ENCODE assay signal across 21 mouse cellular contexts in the genomic region with DNA sequence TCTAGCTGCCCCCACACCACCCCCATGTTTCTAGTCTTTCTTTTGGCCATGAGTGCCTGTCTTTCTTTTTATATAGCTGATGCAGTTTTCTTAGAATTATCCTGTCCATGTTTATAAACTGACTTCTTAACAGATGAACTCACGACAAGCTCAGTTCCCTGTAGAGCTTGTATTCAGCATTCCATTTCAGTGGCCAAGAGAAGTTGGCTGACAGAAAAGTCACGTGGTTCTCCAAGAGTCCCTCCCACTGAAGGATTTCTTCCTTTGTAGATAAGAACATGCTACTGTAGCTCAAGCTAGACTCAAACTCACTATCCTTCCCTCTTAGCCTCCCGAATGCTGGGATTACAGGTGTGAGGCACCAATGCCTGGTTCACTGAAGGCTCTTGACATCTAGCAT. TPM values are rescaled to one million over a fixed set of nuclear protein-coding genes. Genes with fewer than 3 reads are reported as not detected.
A peak's percentile ranks its signal among the peaks of the same experiment; 100 is the strongest.
DNase-seq lines count a peak whose midpoint lies in the region; ATAC-seq lines count a peak whose summit lies in the region.
"Had no signal": no experiment of that assay in that cellular context is flagged by ENCODE, and none has a peak within 500 bp of the region (broad histone marks: within the 10 kb centered on the region; RNA-seq: fewer than 3 reads in every experiment).

No protein-coding gene starts in this region.

- no peak overlapping the region for H3K27ac ChIP-seq in midbrain, embryonic 11.5 days (ENCODE audit: low read depth, low read length)
- no peak overlapping the region for H3K27ac ChIP-seq in midbrain, embryonic 16.5 days (ENCODE audit: low read length)
- no peak overlapping the region for H3K27ac ChIP-seq in hindbrain, embryonic 14.5 days
- H3K27ac ChIP-seq: embryonic facial prominence, embryonic 13.5 days; embryonic facial prominence, embryonic 15.5 days; forebrain, embryonic 13.5 days; forebrain, embryonic 15.5 days had no signal

- WGBS in midbrain, embryonic 11.5 days, result 85% methylated on average over 3 of the region's 3 CpGs
- WGBS in midbrain, embryonic 16.5 days, result 84% methylated on average over 3 of the region's 3 CpGs
- WGBS in hindbrain, embryonic 14.5 days, result 89% methylated on average over 3 of the region's 3 CpGs

- peak; percentile 25 for DNase-seq in adrenal gland, postnatal 10 days
- no peak for DNase-seq in adrenal gland, adult 2 months
- peak; percentile 53 for DNase-seq in midbrain, embryonic 11.5 days (ENCODE audit: low spot score, missing footprints)
- peak; percentile 39 for DNase-seq in adipocyte (ENCODE audit: low spot score)
- no peak for DNase-seq in hindbrain, embryonic 14.5 days (ENCODE audit: low spot score)
- DNase-seq in testis, postnatal 10 days (ENCODE audit: low spot score), result no peak
- DNase-seq: adrenal gland, postnatal 14 days; adrenal gland, postnatal 36 days; B cell, adult 2 months; cerebellum, adult 11-12 months; cerebellum, adult 2 months; cerebellum, adult 9-10 months; cerebellum, postnatal 10 days; cerebellum, postnatal 25 days; forebrain, postnatal 0 days had no signal

- H3K36me3 ChIP-seq in midbrain, embryonic 11.5 days (ENCODE audit: control insufficient read depth, insufficient read depth, low read length), result no peaks in the 10 kb centered on the region
- H3K36me3 ChIP-seq in midbrain, embryonic 16.5 days (ENCODE audit: control insufficient read depth, insufficient read depth, low read length), result peaks cover 10% of the 10 kb centered on the region; the same call in 1 of the 2 replicates
- peaks cover 8% of the 10 kb centered on the region; the same call in 1 of the 2 replicates for H3K36me3 ChIP-seq in hindbrain, embryonic 14.5 days (replicated peaks; ENCODE audit: control insufficient read depth, insufficient read depth)
- H3K36me3 ChIP-seq: embryonic facial prominence, embryonic 13.5 days; embryonic facial prominence, embryonic 15.5 days; forebrain, embryonic 15.5 days had no signal

- ATAC-seq in midbrain, embryonic 11.5 days (ENCODE audit: low FRiP score), result no peak
- ATAC-seq in midbrain, embryonic 16.5 days, result no peak
- ATAC-seq in hindbrain, embryonic 14.5 days (ENCODE audit: low FRiP score), result no peak
- ATAC-seq: forebrain, embryonic 13.5 days; forebrain, embryonic 15.5 days; forebrain, postnatal 0 days had no signal

- H3K27me3 ChIP-seq in midbrain, embryonic 11.5 days (ENCODE audit: control insufficient read depth, insufficient read depth, low read length), result no peaks in the 10 kb centered on the region
- no peaks in the 10 kb centered on the region for H3K27me3 ChIP-seq in midbrain, embryonic 16.5 days (ENCODE audit: control insufficient read depth, insufficient read depth, low read depth, low read length)
- no peaks in the 10 kb centered on the region for H3K27me3 ChIP-seq in hindbrain, embryonic 14.5 days (ENCODE audit: control insufficient read depth, insufficient read depth, low read length)
- H3K27me3 ChIP-seq: embryonic facial prominence, embryonic 15.5 days; forebrain, embryonic 13.5 days; forebrain, embryonic 15.5 days had no signal

- H3K4me2 ChIP-seq in midbrain, embryonic 11.5 days, result no peak overlapping the region
- H3K4me2 ChIP-seq in midbrain, embryonic 16.5 days (ENCODE audit: low read length), result no peak overlapping the region
- no peak overlapping the region for H3K4me2 ChIP-seq in hindbrain, embryonic 14.5 days (replicated peaks)
- H3K4me2 ChIP-seq: embryonic facial prominence, embryonic 13.5 days; embryonic facial prominence, embryonic 15.5 days; forebrain, embryonic 13.5 days; forebrain, embryonic 15.5 days had no signal

- no peak overlapping the region for H3K9ac ChIP-seq in midbrain, embryonic 11.5 days (ENCODE audit: low read length)
- H3K9ac ChIP-seq in midbrain, embryonic 16.5 days (ENCODE audit: low read depth, low read length), result no peak overlapping the region
- H3K9ac ChIP-seq in hindbrain, embryonic 14.5 days, result no peak overlapping the region
- H3K9ac ChIP-seq: embryonic facial prominence, embryonic 13.5 days; embryonic facial prominence, embryonic 15.5 days; forebrain, embryonic 13.5 days; forebrain, embryonic 15.5 days; forebrain, postnatal 0 days had no signal

- no peaks in the 10 kb centered on the region for H3K9me3 ChIP-seq in midbrain, embryonic 11.5 days (ENCODE audit: control insufficient read depth, low read length)
- H3K9me3 ChIP-seq in midbrain, embryonic 16.5 days (replicated peaks; ENCODE audit: control insufficient read depth, low read length, poor library complexity, severe bottlenecking), result no peaks in the 10 kb centered on the region
- no peaks in the 10 kb centered on the region for H3K9me3 ChIP-seq in hindbrain, embryonic 14.5 days (ENCODE audit: control insufficient read depth, low read length)
- H3K9me3 ChIP-seq: embryonic facial prominence, embryonic 13.5 days; embryonic facial prominence, embryonic 15.5 days; forebrain, embryonic 13.5 days; forebrain, embryonic 15.5 days had no signal

- no peak overlapping the region for H3K4me3 ChIP-seq in midbrain, embryonic 11.5 days (ENCODE audit: low read depth, low read length)
- H3K4me3 ChIP-seq in midbrain, embryonic 16.5 days (ENCODE audit: low read depth, low read length), result no peak overlapping the region
- H3K4me3 ChIP-seq in hindbrain, embryonic 14.5 days (replicated peaks; ENCODE audit: low read length), result no peak overlapping the region
- H3K4me3 ChIP-seq: embryonic facial prominence, embryonic 13.5 days; embryonic facial prominence, embryonic 15.5 days; erythroblast, embryonic 14.5 days; forebrain, embryonic 13.5 days; forebrain, embryonic 15.5 days had no signal

- H3K4me1 ChIP-seq in midbrain, embryonic 11.5 days (ENCODE audit: control insufficient read depth, insufficient read depth, low read length), result no peaks in the 10 kb centered on the region
- H3K4me1 ChIP-seq in midbrain, embryonic 16.5 days (ENCODE audit: control insufficient read depth, insufficient read depth, low read length), result no peaks in the 10 kb centered on the region
- H3K4me1 ChIP-seq in hindbrain, embryonic 14.5 days (replicated peaks; ENCODE audit: control insufficient read depth, insufficient read depth, low read length), result no peaks in the 10 kb centered on the region
- H3K4me1 ChIP-seq: embryonic facial prominence, embryonic 15.5 days; forebrain, embryonic 13.5 days; forebrain, embryonic 15.5 days had no signal

RNA-seq across cellular contexts. Expression of a gene that starts 9.4 kb away (rescaled TPM):
- total RNA-seq in adrenal gland, postnatal 10 days (2021), result 10 to 100 TPM in 1 of 2 experiments, 1 to 10 TPM in 1; 9.4 to 14.5 TPM
- 10 to 100 TPM; 16.7 to 22.7 TPM for total RNA-seq in adrenal gland, adult 2 months (2021)
- 8.6 and 16.0 TPM in 2 replicates for polyA plus RNA-seq in adrenal gland, adult 2 months (2012; rRNA removed)
- polyA plus RNA-seq in midbrain, embryonic 11.5 days (2014; fragmentation: Nextera tagmentation; extraction: Ambion mirVana), result 11.6 and 12.3 TPM in 2 replicates
- 18.3 and 20.9 TPM in 2 replicates for polyA plus RNA-seq in midbrain, embryonic 16.5 days (2015; fragmentation: Nextera tagmentation; extraction: Ambion mirVana)
- 21.2 and 23.4 TPM in 2 replicates for polyA plus RNA-seq in hindbrain, embryonic 14.5 days (2014; fragmentation: Nextera tagmentation; extraction: Ambion mirVana)
- polyA plus RNA-seq: erythroblast, embryonic 14.5 days had no signal

RNA-seq across cellular contexts. Expression of a gene that starts 31.7 kb away (rescaled TPM):
- 1 to 10 TPM; 4.8 to 9.5 TPM for total RNA-seq in adrenal gland, postnatal 10 days (2021)
- total RNA-seq in adrenal gland, adult 2 months (2021), result 10 to 100 TPM in 1 of 2 experiments, 1 to 10 TPM in 1; 9.7 to 15.3 TPM
- polyA plus RNA-seq in adrenal gland, adult 2 months (2012; rRNA removed), result 5.5 and 10.6 TPM in 2 replicates
- 2.3 and 2.5 TPM in 2 replicates for polyA plus RNA-seq in midbrain, embryonic 11.5 days (2014; fragmentation: Nextera tagmentation; extraction: Ambion mirVana)
- 2.4 and 2.6 TPM in 2 replicates for polyA plus RNA-seq in midbrain, embryonic 16.5 days (2015; fragmentation: Nextera tagmentation; extraction: Ambion mirVana)
- 1.4 and 1.5 TPM in 2 replicates for polyA plus RNA-seq in hindbrain, embryonic 14.5 days (2014; fragmentation: Nextera tagmentation; extraction: Ambion mirVana)
- polyA plus RNA-seq: erythroblast, embryonic 14.5 days had no signal

RNA-seq across cellular contexts. Expression of a gene that starts 36.2 kb away (rescaled TPM):
- 1 to 10 TPM in 1 of 2 experiments, under 1 TPM in 1; 0.99 to 2.5 TPM for total RNA-seq in adrenal gland, postnatal 10 days (2021)
- total RNA-seq in adrenal gland, adult 2 months (2021), result 1 to 10 TPM in 1 of 2 experiments, under 1 TPM in 1; 0.63 to 1.2 TPM
- polyA plus RNA-seq in adrenal gland, adult 2 months (2012; rRNA removed), result 0.09 and 0.12 TPM in 2 replicates
- 6.5 and 7.7 TPM in 2 replicates for polyA plus RNA-seq in midbrain, embryonic 11.5 days (2014; fragmentation: Nextera tagmentation; extraction: Ambion mirVana)
- polyA plus RNA-seq in midbrain, embryonic 16.5 days (2015; fragmentation: Nextera tagmentation; extraction: Ambion mirVana), result 1.9 and 2.7 TPM in 2 replicates
- polyA plus RNA-seq in hindbrain, embryonic 14.5 days (2014; fragmentation: Nextera tagmentation; extraction: Ambion mirVana), result 4.2 and 6.0 TPM in 2 replicates
- polyA plus RNA-seq: erythroblast, embryonic 14.5 days had no signal

Comparison
In these comparisons a context has a peak if more than half of its experiments do, and no peak if none do; other contexts are left out.
1. DNase-seq: peak in adrenal gland, postnatal 10 days (single experiment), midbrain, embryonic 11.5 days (single experiment) and adipocyte (single experiment); none in adrenal gland, adult 2 months (single experiment), hindbrain, embryonic 14.5 days (single experiment) and testis, postnatal 10 days (single experiment).